Comparison of ENCODE assay signal across 8 mouse cellular contexts in the genomic region with DNA sequence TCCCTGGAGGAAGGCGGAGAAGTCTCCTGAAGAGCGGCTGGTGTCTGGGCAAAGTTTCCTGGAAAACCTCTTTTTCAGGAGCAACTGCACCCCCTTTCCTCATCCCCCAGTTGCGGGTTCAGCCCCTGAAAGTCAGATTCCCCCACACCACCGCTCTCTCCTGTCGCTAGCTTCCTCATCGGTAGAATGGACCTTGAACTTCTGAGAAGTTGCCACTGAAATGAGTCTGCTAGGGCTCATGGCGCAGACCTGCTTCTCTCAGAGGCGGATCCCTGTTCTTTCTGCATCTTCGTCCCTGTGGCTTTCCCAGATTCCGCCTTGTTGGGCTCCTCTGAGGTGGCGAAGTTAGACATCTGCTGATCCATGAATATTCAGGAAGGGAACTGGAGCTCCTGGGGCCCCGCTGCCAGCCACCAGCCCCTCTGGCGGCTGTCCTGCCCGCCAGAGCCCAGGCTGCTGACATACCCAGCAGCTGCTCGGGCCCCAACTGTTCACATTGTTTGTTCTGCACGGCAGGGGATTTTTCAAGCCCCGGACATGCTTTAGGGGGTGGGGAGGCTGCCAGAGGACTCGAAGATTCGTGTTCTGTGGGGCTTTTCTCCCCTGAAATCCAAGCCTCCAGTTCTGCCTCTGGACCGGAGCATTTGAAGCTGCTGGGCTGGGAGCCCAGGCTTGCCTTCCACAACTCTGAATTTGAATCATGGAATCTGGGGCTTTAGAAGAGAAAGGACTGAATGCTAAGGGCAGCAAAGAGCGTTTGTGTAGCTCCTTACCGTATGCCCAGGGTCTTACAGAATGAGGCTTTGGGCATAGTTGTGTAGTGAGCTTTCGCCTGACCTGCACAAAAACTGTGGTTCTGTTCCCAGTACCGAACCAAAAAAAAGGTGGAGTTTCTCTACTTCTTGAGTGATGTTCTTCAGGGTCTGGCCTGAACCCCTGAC. TPM values are rescaled to one million over a fixed set of nuclear protein-coding genes. Genes with fewer than 3 reads are reported as not detected.
DNase-seq lines count a peak whose midpoint lies in the region; ATAC-seq lines count a peak whose summit lies in the region.

No protein-coding gene starts in this region.

- peak overlapping the region; percentile 51 for H3K4me2 ChIP-seq in kidney, embryonic 15.5 days
- peak overlapping the region; percentile 41 for H3K4me2 ChIP-seq in hindbrain, embryonic 13.5 days
- H3K4me2 ChIP-seq in limb, embryonic 15.5 days: peak overlapping the region; percentile 30

- DNase-seq in kidney, postnatal 25 days: no peak
- DNase-seq in embryo, embryonic 11 days: peak; percentile 80
- peak; percentile 60 for DNase-seq in right cerebral cortex, adult 18-20 months
- no peak for DNase-seq in lung, postnatal 10 days
- no peak for DNase-seq in spleen, postnatal 14 days (ENCODE audit: low spot score in 2 of 2)

- no peaks in the 10 kb centered on the region for H3K9me3 ChIP-seq in kidney, embryonic 15.5 days (replicated peaks)
- no peaks in the 10 kb centered on the region for H3K9me3 ChIP-seq in hindbrain, embryonic 13.5 days
- H3K9me3 ChIP-seq in limb, embryonic 15.5 days: no peaks in the 10 kb centered on the region

- 18% methylated on average over 24 of the region's 24 CpGs for WGBS in kidney, embryonic 15.5 days
- 6% methylated on average over 24 of the region's 24 CpGs for WGBS in hindbrain, embryonic 13.5 days
- WGBS in limb, embryonic 15.5 days: 15% methylated on average over 24 of the region's 24 CpGs

- H3K27ac ChIP-seq in kidney, embryonic 15.5 days: peak overlapping the region; percentile 33
- peak overlapping the region; percentile 87 for H3K27ac ChIP-seq in hindbrain, embryonic 13.5 days
- H3K27ac ChIP-seq in limb, embryonic 15.5 days: peak overlapping the region; percentile 82

- no peak for ATAC-seq in kidney, embryonic 15.5 days (replicated peaks; ENCODE audit: low FRiP score)
- peak; percentile 75 for ATAC-seq in hindbrain, embryonic 13.5 days (ENCODE audit: low FRiP score)
- ATAC-seq in limb, embryonic 15.5 days (ENCODE audit: insufficient number of reproducible peaks, low FRiP score, low TSS enrichment, low read depth): 0 out of 2 replicates have a peak, but pooled peaks have one; percentile 56

- H3K9ac ChIP-seq in kidney, embryonic 15.5 days: peak overlapping the region; percentile 32; the same call in 1 of the 2 replicates
- peak overlapping the region; percentile 63 for H3K9ac ChIP-seq in hindbrain, embryonic 13.5 days
- H3K9ac ChIP-seq in limb, embryonic 15.5 days: peak overlapping the region; percentile 15; the same call in 1 of the 2 replicates

- H3K4me3 ChIP-seq in kidney, embryonic 15.5 days (replicated peaks): peak overlapping the region; percentile 17
- H3K4me3 ChIP-seq in hindbrain, embryonic 13.5 days: peak overlapping the region; percentile 8; the same call in 1 of the 2 replicates
- peak overlapping the region; percentile 1; the same call in 1 of the 2 replicates for H3K4me3 ChIP-seq in limb, embryonic 15.5 days

- no peaks in the 10 kb centered on the region for H3K36me3 ChIP-seq in kidney, embryonic 15.5 days
- H3K36me3 ChIP-seq in hindbrain, embryonic 13.5 days: 0 out of 2 replicates have a peak, but pooled peaks cover 8% of the 10 kb centered on the region
- H3K36me3 ChIP-seq in limb, embryonic 15.5 days: peaks cover 12% of the 10 kb centered on the region

- H3K27me3 ChIP-seq in kidney, embryonic 15.5 days: no peaks in the 10 kb centered on the region
- H3K27me3 ChIP-seq in hindbrain, embryonic 13.5 days: no peaks in the 10 kb centered on the region
- H3K27me3 ChIP-seq in limb, embryonic 15.5 days: no peaks in the 10 kb centered on the region

- H3K4me1 ChIP-seq in kidney, embryonic 15.5 days: peaks cover 10% of the 10 kb centered on the region
- peaks cover 23% of the 10 kb centered on the region for H3K4me1 ChIP-seq in hindbrain, embryonic 13.5 days (replicated peaks)
- peaks cover 28% of the 10 kb centered on the region for H3K4me1 ChIP-seq in limb, embryonic 15.5 days

RNA-seq across cellular contexts. Expression of a gene that starts 8.1 kb away (rescaled TPM):
- polyA plus RNA-seq in kidney, embryonic 15.5 days (2015; fragmentation: Nextera tagmentation; extraction: Ambion mirVana): 11.8 and 13.5 TPM in 2 replicates
- polyA plus RNA-seq in hindbrain, embryonic 13.5 days (2015; fragmentation: Nextera tagmentation; extraction: Ambion mirVana): 9.7 TPM in 2 replicates
- 30.3 and 33.2 TPM in 2 replicates for polyA plus RNA-seq in limb, embryonic 15.5 days (2015; fragmentation: Nextera tagmentation; extraction: Ambion mirVana)

RNA-seq across cellular contexts. Expression of a gene that starts 31.6 kb away (rescaled TPM):
- polyA plus RNA-seq in kidney, embryonic 15.5 days (2015; fragmentation: Nextera tagmentation; extraction: Ambion mirVana): 3.5 and 4.2 TPM in 2 replicates
- polyA plus RNA-seq in hindbrain, embryonic 13.5 days (2015; fragmentation: Nextera tagmentation; extraction: Ambion mirVana): 13.8 and 15.5 TPM in 2 replicates
- polyA plus RNA-seq in limb, embryonic 15.5 days (2015; fragmentation: Nextera tagmentation; extraction: Ambion mirVana): 0.43 and 0.52 TPM in 2 replicates

Comparison
In these comparisons a context has a peak if more than half of its experiments do, and no peak if none do; other contexts are left out.
1. H3K27ac ChIP-seq: peak in every context shown above with its lines; median percentile 87 in hindbrain, embryonic 13.5 days; 82 in limb, embryonic 15.5 days; 33 in kidney, embryonic 15.5 days.
2. DNase-seq: peak in embryo, embryonic 11 days (single experiment) and right cerebral cortex, adult 18-20 months (single experiment); none in kidney, postnatal 25 days (0 of 2), lung, postnatal 10 days (single experiment) and spleen, postnatal 14 days (0 of 2).
3. Peak in every context shown above with its lines, with median percentiles within 50 percentile points of each other: H3K4me2 ChIP-seq, H3K4me3 ChIP-seq and H3K9ac ChIP-seq.